Mouse (Mus musculus) myocyte (in vitro differentiated cells): Measurements from ENCODE around the gene Slc2a2.

Experiments
- MYOD1 ChIP-seq, 3 experiments: IDR thresholded peaks; one replicate each; pipeline ENCODE4 v1.6.1; 2011; ENCODE audit warnings: control low read depth in 2 of 3, low read depth in 2 of 3, mild to moderate bottlenecking in 2 of 3, moderate library complexity in 1 of 3; ENCODE audit not compliant: insufficient read length in 2 of 3, control insufficient read depth in 1 of 3
- POLR2A ChIP-seq: IDR thresholded peaks from one replicate; pipeline ENCODE4 v1.6.1; 2011; ENCODE audit warnings: low read depth, mild to moderate bottlenecking, control low read depth, moderate library complexity; ENCODE audit not compliant: insufficient read length
- POLR2AphosphoS2 ChIP-seq: IDR thresholded peaks from one replicate; pipeline ENCODE4 v1.6.1; 2011; ENCODE audit warnings: low read depth, control low read depth; ENCODE audit not compliant: insufficient read length

- TF ChIP-seq POLR2A (no peak), POLR2AphosphoS2 (no peak), MYOD1 (IDR thresholded peaks at IDR 0.05; ENCODE audit: control insufficient read depth in 1 of 3, insufficient read length in 2 of 3, low read depth in 2 of 3) (no peak)
Observed at GRCm38 (mm10) chr3:28766935-28767334, 69.2 kb downstream of the Slc2a2 start.
